Mouse (Mus musculus) layer of hippocampus, postnatal 25 days (tissue): Measurements from ENCODE around the gene Snx19. TPM values are rescaled to one million over a fixed set of nuclear protein-coding genes. Genes with fewer than 3 reads are reported as not detected.

Source experiments
- DNase-seq, 2 experiments: peaks; one replicate each; pipeline ENCODE4 v3.0.0; 2022; ENCODE audit warnings: mixed read lengths in 2 of 2, low spot score in 1 of 2; ENCODE audit errors: extremely low spot score in 1 of 2
- total RNA-seq, 2 experiments: library from RNA; stranded (reverse); gene quantifications; 2 replicates each; pipeline ENCODE4 v1.2.3; 2021

Snx19 gene
- 10 to 100 TPM; 47.0 to 48.2 TPM for total RNA-seq

DNA sequence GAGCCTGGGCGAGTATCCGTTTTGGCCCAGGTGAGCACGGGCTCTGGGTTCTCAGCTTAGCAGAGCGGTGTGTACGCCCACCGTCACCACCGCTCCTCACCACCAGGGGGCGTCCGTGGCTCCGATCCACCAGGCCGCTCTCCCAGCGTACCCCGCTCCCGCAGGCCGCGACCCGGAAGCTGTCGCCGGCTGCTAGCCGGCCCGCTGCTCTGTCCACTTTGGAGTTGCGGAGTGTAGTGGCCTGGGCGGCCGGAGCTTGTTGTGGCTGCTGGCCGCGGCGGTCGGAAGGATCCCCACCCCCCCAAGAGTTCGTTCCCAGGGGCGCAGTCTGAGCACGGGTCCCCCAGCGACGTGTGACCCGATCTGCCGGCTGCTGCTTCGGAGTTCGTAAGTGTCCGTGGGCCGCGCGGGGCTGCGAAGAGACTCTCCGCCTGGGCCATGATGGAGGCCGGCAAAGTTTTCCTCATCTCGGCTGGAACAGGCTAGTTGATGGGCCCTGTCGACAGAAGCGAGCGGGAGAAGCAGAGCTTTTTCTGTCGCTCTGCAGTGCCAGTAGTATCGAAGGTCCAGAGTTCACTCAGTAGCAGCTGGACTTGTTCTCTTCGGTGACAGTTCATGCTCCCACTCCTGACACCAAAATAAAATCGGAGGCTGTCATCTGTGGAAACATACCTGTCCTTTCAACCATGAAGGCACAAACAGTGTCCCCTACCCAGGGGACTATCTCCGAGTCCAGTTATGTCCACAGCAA is at the start of gene Snx19:
Snx19 (plus strand) TSS at position 227 of the 751 bp plus-strand sequence.
- peak; percentile 96 to 99 for DNase-seq

- no peak for DNase-seq
Measured at GRCm38 (mm10) chr9:30400771-30401170, 26.1 kb upstream of the Snx19 start.

DNA sequence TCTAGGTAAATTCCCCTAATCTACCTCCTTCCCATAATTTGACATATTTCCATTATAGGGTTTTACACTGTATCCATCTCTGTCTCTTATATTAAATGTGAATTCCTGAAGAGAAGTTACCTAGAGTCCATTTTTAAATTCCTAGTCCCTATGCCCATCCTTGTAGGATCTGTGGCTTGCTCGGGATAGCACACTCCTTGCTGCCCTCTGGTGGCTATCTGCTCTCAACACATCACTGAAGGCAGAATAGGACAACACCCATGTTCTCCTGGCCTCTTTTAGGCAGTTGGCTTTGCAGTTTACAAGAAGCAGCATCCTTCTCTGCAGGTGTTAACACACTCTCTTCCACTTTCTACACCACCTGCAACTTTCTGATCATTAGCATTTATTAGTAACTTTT is 4.0 kb upstream of the Snx19 start:
- DNase-seq = peak in 1 of 2 experiments; percentile 64

DNA sequence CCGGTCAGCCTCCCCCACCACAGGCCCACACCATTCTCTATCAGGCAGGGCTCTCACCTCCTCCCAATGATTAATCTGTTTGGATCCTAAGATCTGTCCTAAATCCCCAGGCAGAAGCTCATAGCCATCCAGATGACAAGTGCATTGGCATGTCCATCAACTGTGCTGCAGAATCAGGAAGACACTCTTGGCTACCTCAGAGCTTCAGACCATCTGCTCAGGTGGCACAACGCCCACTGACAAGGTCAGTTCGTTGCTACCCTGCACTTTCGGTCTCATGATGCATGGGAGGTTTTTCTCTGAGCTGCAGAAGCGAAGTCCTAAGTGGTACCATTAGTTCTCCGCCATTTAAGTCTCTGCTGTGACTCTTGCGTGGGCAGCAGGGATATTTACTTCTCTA is 1.7 kb upstream of the Snx19 start:
- DNase-seq = no peak

- no peak for DNase-seq
Measured at GRCm38 (mm10) chr9:30428231-30428630, 1.3 kb downstream of the Snx19 start.

DNA sequence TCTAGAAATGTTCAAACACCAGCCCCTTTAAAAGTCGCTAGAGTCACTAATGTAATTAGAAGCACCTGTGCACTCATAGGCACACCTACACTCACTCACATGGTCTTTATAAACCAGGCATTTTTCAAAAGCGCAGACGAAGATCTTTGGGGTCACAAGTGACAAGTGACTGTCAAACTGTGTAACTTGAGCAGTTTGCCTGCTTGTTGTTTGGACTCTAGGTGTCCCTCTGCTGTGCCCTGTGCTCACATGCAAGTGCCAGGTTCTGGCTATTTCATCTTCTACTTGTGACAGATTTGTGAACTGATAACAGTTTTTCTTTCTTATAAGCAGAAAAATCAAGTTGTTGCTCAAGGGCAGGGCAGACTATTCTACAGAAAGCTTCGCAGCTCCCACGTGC is 3.5 kb downstream of the Snx19 start:
- no peak for DNase-seq

DNA sequence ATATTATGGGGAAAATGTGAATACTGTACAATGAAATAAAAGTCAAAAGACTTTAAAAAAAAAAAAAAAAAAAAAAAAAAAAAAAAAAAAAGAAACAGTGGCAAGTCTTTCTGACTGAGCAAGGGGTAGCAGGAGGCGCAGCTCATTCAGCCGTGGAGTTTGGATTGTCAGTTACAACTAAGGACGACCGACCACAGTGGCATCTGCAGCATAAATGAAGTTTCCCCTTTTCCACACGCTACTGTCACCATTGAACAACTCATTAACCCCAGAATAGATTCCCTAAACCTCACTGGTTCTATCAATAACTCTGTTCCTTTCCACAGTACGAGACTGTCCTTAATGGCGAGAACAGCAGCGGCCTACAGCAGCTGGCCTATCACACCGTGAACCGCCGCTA is 5.0 kb downstream of the Snx19 start:
- no peak for DNase-seq

GRCm38 (mm10) chr9:30433914-30434313 is 7.0 kb downstream of the Snx19 start:
- no peak for DNase-seq

GRCm38 (mm10) chr9:30435902-30436585 is 9.1 kb downstream of the Snx19 start:
- no peak for DNase-seq

- peak in 1 of 2 experiments; percentile 14 for DNase-seq
Measured at GRCm38 (mm10) chr9:30438505-30438904, 11.6 kb downstream of the Snx19 start.

GRCm38 (mm10) chr9:30441761-30442160 is 14.9 kb downstream of the Snx19 start:
- no peak for DNase-seq

- DNase-seq = no peak
Measured at GRCm38 (mm10) chr9:30445232-30446085, 18.6 kb downstream of the Snx19 start.

- DNase-seq = no peak
Measured at GRCm38 (mm10) chr9:30446126-30446525, 19.2 kb downstream of the Snx19 start.

GRCm38 (mm10) chr9:30448459-30448858 is 21.6 kb downstream of the Snx19 start:
- DNase-seq = peak in 1 of 2 experiments; percentile 25

DNA sequence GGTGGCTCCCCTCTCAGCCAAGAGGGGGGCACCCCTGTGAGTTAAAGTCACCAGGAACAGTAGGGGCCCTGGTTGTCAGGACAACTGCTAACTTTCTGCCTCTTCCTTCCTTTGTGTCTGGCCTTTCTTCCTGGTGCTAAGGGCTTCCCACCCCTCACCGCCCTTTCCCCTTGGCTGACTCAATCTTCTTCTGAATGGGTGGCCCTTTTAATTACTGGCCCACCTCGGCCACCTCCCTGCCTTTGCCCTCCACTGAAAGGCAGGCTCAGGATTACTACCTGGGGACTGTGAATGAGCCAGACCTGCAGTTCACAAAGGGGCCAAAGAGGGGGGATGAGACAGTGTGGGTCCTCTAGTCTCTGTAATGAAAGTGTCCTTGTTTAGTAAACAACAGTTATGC is 23.0 kb downstream of the Snx19 start:
- no peak for DNase-seq

- DNase-seq = no peak
Measured at GRCm38 (mm10) chr9:30450834-30451233, 23.9 kb downstream of the Snx19 start.

DNA sequence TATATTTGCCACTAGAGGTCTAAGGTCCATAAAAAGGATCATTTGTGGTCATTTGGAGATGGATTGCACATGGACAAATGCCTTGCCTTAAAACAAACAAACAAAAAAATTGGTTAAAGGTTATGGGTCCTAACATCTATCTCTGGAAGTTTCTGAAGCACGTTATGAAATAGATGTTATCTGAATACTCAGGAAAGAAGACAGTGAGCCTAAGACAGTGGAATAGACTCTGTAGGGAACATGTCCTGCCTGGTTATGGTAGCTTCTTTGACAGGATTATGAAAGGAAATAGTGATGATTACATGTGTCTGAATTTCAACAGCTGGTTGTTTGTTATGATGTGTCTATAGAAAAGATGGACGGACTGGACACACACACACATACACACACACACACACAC is 27.6 kb downstream of the Snx19 start:
- no peak for DNase-seq

- no peak for DNase-seq
Measured at GRCm38 (mm10) chr9:30456250-30456649, 29.3 kb downstream of the Snx19 start.

- no peak for DNase-seq
Measured at GRCm38 (mm10) chr9:30460501-30460900, 33.6 kb downstream of the Snx19 start.

DNA sequence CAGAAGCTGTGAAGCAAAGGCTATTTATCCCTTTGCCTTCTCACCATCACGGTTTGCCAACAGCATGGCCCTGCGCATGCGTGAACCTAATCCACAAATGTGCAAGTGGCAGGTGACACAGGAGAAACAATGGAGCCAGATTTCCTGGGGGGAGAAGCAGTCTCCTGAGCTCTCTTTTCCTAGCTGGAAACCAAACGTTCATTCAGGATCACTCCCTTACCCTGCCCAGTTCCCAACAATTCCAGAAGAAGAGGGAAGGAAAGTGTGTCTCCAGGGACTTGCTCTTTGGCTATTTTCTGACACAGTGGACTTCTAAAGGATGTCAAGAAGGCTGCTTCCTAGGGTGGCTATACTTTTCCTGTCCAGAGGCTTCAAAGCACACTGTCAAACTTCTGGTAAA is 37.8 kb downstream of the Snx19 start:
- DNase-seq = no peak

DNA sequence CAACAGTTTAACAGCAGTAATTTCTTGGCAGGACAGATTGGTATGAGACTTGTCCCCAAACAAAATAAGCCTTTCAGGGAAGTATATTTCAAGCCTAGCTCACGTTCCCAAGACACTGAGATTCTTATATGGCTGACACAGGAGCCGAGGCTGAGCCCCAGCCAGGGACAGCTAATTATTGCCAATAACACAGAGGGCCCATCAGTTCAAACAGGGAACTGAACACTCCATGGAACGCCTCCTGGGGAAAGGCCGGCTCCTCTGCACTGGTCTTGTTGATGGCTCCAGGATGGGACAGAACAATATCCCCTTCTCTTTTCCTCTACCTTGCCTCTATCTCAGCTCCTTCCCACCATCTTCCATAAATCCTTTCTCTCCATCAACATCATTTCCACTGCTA is 53.1 kb downstream of the Snx19 start:
- DNase-seq = no peak
